Mouse (Mus musculus): ENCODE measurements around the gene Rnf26. TPM values are rescaled to one million over a fixed set of nuclear protein-coding genes. Genes with fewer than 3 reads are reported as not detected.

Rnf26 gene
- polyA plus RNA-seq, 1 experiment from 2014 or later = 69.9 TPM

DNA sequence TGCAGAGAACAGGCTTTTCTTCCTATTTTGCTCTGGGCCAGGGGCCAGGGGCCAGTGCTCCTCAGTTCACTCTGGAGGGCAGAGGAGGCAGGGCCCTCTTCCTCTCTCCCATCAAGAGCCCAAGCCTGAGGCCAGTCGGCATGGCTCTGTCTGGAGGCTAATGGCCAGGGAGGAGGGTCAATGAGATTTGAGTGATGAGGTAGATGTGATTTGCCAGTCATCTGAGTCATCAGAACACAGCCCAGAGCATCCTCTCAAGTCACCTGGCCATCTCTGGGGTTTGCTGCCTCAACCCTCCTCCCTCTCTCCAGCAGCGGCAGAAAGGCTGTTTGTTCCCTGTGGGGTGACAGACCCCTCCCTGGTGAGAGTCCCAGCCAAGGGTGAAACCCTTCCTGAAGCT is 20.0 kb upstream of the Rnf26 start:
- peaks cover 7% of the 10 kb centered on the region; the same call in 1 of the 2 replicates for H3K36me3 ChIP-seq (replicated peaks)
- no peak overlapping the region for H3K4me3 ChIP-seq (replicated peaks)
- no peak overlapping the region for H3K27ac ChIP-seq
- 13% methylated on average over 2 of the region's 2 CpGs for WGBS
- H3K4me1 ChIP-seq = peaks cover 57% of the 10 kb centered on the region
- peak overlapping the region; percentile 6; the same call in 1 of the 2 replicates for H3K4me2 ChIP-seq
- ATAC-seq (ENCODE audit: low FRiP score) = no peak
- H3K9ac ChIP-seq = no peak overlapping the region
- peaks cover 75% of the 10 kb centered on the region for H3K27me3 ChIP-seq
- H3K9me3 ChIP-seq = no peaks in the 10 kb centered on the region

DNA sequence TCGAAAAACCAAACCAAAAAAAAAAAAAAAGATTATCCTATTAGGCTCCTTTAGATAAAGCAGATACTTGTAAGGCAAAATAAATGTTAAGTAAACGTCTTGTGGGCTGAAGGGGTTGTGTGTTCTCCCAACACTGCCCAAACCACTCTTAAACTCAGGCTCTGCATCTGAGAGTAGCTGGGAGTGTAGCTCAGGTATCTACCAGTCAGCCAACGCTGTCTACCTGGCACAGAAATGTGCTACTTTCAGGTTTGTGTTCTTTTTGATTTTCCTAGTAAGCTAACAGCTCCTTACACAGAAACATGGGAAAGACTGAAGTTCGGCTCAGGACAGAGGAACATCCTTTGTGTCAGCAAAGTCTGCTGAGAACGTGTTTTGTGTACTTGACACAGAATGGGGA is 18.9 kb upstream of the Rnf26 start:
- peaks cover 75% of the 10 kb centered on the region for H3K27me3 ChIP-seq

DNA sequence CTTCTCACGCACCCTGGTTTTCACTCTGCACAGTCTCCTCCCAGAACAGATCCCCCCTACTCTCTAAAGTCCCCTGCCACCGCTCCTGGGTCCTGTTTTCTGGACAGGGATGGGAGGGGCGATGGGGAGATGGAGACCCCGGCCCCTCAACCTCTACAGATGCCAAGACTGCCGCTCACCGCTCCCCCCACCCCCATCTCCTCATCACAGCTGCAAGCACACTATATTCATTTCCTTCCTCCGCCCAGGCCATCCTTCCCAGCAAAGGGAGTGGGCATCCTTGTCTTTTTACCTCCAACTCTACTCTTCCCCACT is 17.9 kb upstream of the Rnf26 start:
- 36% methylated on average over 7 of the region's 7 CpGs for WGBS
- Histone ChIP-seq H3K4me3 (replicated peaks) (no peak overlapping the region), H3K27ac (no peak overlapping the region), H3K4me1 (peaks cover 59% of the 10 kb centered on the region), H3K9ac (no peak overlapping the region), H3K27me3 (peaks cover 67% of the 10 kb centered on the region), H3K36me3 (replicated peaks) (no peaks in the 10 kb centered on the region), H3K4me2 (no peak overlapping the region), H3K9me3 (no peaks in the 10 kb centered on the region)
- ATAC-seq (ENCODE audit: low FRiP score) = 0 out of 2 replicates have a peak, but pooled peaks have one; percentile 2

More for the DNA sequence above, 18.9 kb upstream of the Rnf26 start:
- Histone ChIP-seq H3K4me3 (replicated peaks) (no peak overlapping the region), H3K4me2 (no peak overlapping the region), H3K27ac (no peak overlapping the region), H3K36me3 (replicated peaks) (0 out of 2 replicates have a peak, but pooled peaks cover 4% of the 10 kb centered on the region), H3K9me3 (no peaks in the 10 kb centered on the region), H3K9ac (no peak overlapping the region), H3K4me1 (peaks cover 57% of the 10 kb centered on the region)
- 66% methylated on average over 5 of the region's 5 CpGs for WGBS
- ATAC-seq (ENCODE audit: low FRiP score) = no peak

DNA sequence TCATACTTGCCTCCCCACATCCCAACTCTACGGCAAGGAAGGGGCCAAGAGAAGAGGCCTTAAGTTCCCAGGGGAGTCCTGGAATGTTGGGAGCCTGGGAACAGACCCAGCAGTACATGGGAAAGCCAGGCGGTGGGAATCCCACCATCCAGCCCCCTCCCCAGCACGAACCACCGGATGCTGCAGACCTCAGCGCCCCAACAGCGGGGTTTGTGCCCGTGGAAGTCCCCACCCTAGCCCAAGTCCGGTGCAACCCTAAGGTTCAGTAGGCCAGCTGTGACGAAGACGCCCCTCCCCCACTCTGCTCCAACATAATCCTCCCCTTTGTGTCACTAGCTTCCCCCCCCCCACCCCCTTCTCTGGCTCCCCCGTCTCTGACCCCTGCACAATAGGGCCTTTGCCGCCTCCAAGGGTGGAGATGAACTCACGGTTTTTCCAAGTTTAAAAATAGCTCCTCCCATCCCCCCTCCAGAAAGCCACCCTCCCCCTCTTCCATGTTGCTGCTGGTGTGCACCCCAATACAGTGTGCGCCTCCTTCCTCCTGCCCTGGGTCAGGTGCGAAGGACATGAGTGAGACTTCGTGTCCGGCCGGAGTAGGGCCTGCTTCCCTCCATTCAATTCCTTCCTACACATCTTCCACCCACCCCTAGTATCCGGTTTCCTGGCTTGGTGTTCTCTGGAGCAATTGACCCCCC is 17.4 kb upstream of the Rnf26 start:
- peak; percentile 28; the same call in 1 of the 2 replicates for ATAC-seq (ENCODE audit: low FRiP score)
- no peaks in the 10 kb centered on the region for H3K9me3 ChIP-seq
- peaks cover 62% of the 10 kb centered on the region for H3K27me3 ChIP-seq

DNA sequence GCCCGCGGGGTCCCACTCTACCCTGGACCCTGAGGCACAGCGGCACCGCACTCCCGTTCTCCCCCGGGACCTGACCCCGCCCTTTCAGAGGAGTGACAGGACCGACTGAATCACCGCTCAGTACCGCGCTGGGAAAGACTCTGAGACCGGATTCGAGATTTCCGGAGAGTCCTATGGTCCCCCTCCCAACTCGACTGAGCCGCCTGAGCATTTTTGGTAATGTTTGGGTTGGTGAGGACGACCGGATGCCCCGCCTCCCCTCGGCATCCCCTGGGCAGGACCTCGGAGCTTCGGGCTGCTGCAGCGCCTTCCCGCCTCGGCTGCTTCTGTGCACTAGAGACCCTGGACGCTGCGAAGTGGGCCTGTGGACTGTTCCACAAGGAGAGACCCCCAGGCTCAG is 16.7 kb upstream of the Rnf26 start:
- no peaks in the 10 kb centered on the region for H3K9me3 ChIP-seq
- H3K4me3 ChIP-seq (replicated peaks) = peak overlapping the region; percentile 38
- no peaks in the 10 kb centered on the region for H3K36me3 ChIP-seq (replicated peaks)
- under 1% methylated on average over 27 of the region's 27 CpGs for WGBS
- H3K4me2 ChIP-seq = peak overlapping the region; percentile 76
- peaks cover 55% of the 10 kb centered on the region for H3K27me3 ChIP-seq
- 0 out of 2 replicates have a peak, but pooled peaks have one; percentile 44 for ATAC-seq (ENCODE audit: low FRiP score)
- peaks cover 53% of the 10 kb centered on the region for H3K4me1 ChIP-seq
- peak overlapping the region; percentile 54 for H3K9ac ChIP-seq
- peak overlapping the region; percentile 56; the same call in 1 of the 2 replicates for H3K27ac ChIP-seq

More for the DNA sequence above, 17.4 kb upstream of the Rnf26 start:
- Histone ChIP-seq H3K4me3 (replicated peaks) (peak overlapping the region; percentile 38), H3K27ac (peak overlapping the region; percentile 53; the same call in 1 of the 2 replicates), H3K36me3 (replicated peaks) (no peaks in the 10 kb centered on the region), H3K4me2 (peak overlapping the region; percentile 76), H3K9ac (peak overlapping the region; percentile 54; the same call in 1 of the 2 replicates), H3K4me1 (peaks cover 57% of the 10 kb centered on the region)
- 9% methylated on average over 17 of the region's 19 CpGs for WGBS

DNA sequence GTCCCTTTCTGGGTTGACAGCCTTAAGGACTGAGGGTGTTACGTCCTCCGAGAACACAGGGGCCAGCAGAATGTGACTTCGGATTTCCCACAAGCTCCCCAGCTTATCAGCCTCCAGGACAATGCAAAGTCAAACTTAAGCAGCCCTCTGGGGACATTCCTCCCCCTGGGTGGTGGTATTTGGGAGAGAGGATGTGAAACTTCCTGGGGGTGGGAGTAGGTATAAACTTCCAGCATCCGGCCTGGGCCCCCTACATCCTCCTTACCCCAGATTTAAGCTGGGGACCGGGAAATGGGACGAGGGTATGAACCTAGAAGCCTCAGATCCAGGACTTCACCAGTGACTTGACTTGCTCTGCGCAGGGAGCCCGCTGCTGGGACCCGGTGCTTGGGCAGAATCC is 16.3 kb upstream of the Rnf26 start:
- no peaks in the 10 kb centered on the region for H3K9me3 ChIP-seq
- no peak for ATAC-seq (ENCODE audit: low FRiP score)
- H3K9ac ChIP-seq = peak overlapping the region; percentile 54
- no peaks in the 10 kb centered on the region for H3K36me3 ChIP-seq (replicated peaks)
- H3K27me3 ChIP-seq = peaks cover 51% of the 10 kb centered on the region
- peak overlapping the region; percentile 76 for H3K4me2 ChIP-seq
- H3K4me3 ChIP-seq (replicated peaks) = peak overlapping the region; percentile 38
- 0 out of 2 replicates have a peak overlapping the region, but pooled peaks have one; percentile 56 for H3K27ac ChIP-seq
- 10% methylated on average over 9 of the region's 9 CpGs for WGBS
- H3K4me1 ChIP-seq = peaks cover 49% of the 10 kb centered on the region

DNA sequence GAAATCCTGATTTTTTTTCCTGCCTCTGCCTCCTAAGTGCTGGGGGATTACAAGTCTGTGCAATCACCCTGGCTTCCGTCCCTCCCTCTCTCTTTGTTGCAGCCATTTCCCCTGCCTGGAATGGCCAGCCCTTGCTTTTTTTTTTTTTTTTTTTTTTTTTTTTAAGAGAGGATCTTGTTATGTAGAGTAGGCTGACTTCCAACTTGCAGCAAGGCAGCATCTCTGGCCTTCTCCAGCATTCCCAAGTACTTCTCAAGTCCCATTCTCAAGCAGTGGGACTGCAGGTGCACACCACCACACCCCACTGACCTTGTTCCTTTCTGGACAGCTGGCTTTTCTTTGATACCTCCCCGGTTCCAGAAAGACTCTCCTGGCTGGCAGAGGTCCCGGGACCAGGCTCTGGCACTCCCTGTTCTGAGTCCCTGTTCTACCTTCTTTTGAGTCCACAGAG is 14.1 kb upstream of the Rnf26 start:
- no peak overlapping the region for H3K4me3 ChIP-seq (replicated peaks)
- H3K4me2 ChIP-seq = no peak overlapping the region
- no peak overlapping the region for H3K27ac ChIP-seq
- no peaks in the 10 kb centered on the region for H3K9me3 ChIP-seq
- WGBS = 54% methylated on average over 3 of the region's 3 CpGs
- H3K36me3 ChIP-seq (replicated peaks) = no peaks in the 10 kb centered on the region
- H3K4me1 ChIP-seq = peaks cover 34% of the 10 kb centered on the region
- H3K9ac ChIP-seq = no peak overlapping the region
- H3K27me3 ChIP-seq = peaks cover 28% of the 10 kb centered on the region
- ATAC-seq (ENCODE audit: low FRiP score) = no peak

DNA sequence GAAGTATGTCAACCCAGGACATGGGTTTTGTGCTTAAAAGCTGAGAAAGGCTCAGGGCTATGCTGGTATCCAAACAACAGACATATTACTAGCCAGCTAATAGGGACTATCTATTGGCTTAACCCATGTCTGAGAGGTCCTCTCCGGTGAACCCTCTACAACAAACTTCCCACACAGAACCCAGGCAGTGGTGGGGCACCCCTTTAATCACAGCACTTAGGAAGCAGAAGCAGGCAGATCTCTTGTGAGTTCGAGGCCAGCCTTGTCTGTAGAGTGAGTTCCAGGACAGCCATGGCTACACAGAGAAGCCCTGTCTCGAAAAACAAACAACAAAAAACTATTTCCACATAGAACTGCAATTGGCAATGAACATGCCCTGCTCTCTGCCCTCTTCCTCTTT is 13.4 kb upstream of the Rnf26 start:
- Histone ChIP-seq H3K9me3 (no peaks in the 10 kb centered on the region), H3K36me3 (replicated peaks) (no peaks in the 10 kb centered on the region), H3K4me3 (replicated peaks) (no peak overlapping the region), H3K4me2 (no peak overlapping the region), H3K9ac (no peak overlapping the region), H3K27me3 (peaks cover 23% of the 10 kb centered on the region), H3K27ac (no peak overlapping the region), H3K4me1 (peaks cover 34% of the 10 kb centered on the region)
- ATAC-seq (ENCODE audit: low FRiP score) = no peak
- WGBS = 90% methylated on average over 3 of the region's 3 CpGs

DNA sequence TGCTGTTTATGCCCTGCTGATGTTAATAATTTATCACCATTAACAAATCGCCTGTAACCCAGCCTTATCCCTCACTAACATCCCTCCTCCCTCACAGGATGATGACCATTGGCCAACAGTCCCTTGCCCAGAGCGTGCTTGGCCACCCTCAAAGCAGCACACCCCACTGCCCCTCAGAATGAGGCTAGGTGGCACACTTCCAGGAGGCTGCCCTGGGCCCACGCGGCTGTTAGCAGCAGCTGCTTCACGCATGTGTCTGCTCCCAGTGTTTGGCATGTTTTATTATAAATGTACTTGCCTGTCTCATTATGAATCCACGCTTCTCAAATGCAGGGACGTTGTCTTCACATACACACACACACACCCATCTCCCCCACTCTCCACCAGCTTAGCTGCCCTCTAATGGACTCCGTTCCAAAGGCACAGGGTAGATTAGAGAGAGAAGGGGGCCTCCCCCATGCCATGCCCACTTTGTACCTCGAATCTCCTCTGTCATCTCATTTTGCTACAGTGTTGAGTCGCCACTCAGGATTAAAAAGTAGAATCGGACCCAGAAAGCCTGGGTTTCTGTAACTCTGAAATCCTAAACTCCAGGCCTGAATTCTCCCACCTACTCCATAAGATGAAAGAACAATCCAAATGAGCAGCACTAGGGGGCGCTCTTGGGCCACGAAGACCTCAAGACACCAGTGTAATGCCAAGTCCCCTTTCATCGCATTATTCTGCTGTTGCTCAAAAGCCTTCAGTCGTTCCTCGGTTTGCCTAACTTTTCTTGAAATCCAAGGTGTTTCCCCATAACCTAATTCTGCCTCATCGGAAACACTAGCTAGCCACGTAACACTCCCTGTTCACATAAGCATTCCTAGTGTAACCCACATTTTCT is 12.5 kb upstream of the Rnf26 start:
- H3K4me3 ChIP-seq (replicated peaks) = no peak overlapping the region
- H3K4me1 ChIP-seq = peaks cover 26% of the 10 kb centered on the region
- no peak overlapping the region for H3K9ac ChIP-seq

DNA sequence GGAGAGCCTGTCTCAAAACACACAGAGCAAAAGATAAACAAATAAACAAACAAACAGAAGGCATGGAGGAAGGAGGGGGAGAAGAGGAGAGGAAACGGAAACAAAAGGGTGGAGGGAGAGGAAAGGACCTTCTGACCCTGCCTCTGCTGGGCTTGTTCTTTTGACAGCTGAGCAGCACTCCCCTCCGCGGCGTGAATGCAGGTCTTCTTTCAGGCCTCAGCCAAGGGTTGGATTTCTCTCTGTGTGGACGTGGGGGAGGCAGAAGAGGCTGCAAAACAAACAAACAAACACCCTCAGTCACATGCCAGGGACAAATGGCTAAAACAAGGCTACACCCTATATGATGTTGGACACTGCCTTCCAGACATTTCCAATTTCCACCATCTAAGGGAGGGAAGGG is 11.7 kb upstream of the Rnf26 start:
- no peak overlapping the region for H3K4me3 ChIP-seq (replicated peaks)

More for the DNA sequence above, 12.5 kb upstream of the Rnf26 start:
- Histone ChIP-seq H3K27me3 (peaks cover 14% of the 10 kb centered on the region; the same call in 1 of the 2 replicates), H3K36me3 (replicated peaks) (no peaks in the 10 kb centered on the region), H3K4me2 (peak overlapping the region; percentile 24; the same call in 1 of the 2 replicates), H3K9me3 (no peaks in the 10 kb centered on the region), H3K27ac (no peak overlapping the region)
- peak; percentile 70 for ATAC-seq (ENCODE audit: low FRiP score)
- 33% methylated on average over 18 of the region's 18 CpGs for WGBS

DNA sequence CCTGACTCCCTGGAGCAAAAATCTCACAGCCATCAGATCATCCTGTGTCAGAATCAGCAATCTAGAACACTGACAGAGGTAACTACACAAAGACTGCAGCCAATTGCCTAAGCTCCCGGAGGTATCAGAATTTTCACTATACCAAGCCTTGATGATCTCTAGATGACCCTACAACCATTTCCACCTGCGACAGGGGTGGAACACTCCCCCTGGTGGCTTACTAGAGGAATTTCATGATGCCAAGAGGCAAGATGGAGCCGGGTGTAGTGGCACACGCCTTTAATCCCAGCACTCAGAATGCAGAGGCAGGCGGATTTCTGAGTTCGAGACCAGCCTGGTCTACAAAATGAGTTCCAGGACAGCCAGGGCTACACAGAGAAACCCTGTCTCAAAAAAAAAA is 11.0 kb upstream of the Rnf26 start:
- Histone ChIP-seq H3K4me1 (peaks cover 11% of the 10 kb centered on the region), H3K36me3 (replicated peaks) (no peaks in the 10 kb centered on the region), H3K9me3 (no peaks in the 10 kb centered on the region), H3K4me3 (replicated peaks) (no peak overlapping the region), H3K27me3 (0 out of 2 replicates have a peak, but pooled peaks cover 5% of the 10 kb centered on the region), H3K27ac (no peak overlapping the region), H3K9ac (no peak overlapping the region), H3K4me2 (no peak overlapping the region)
- no peak for ATAC-seq (ENCODE audit: low FRiP score)
- 71% methylated on average over 6 of the region's 6 CpGs for WGBS

More for the DNA sequence above, 11.7 kb upstream of the Rnf26 start:
- 55% methylated on average over 5 of the region's 5 CpGs for WGBS
- Histone ChIP-seq H3K27me3 (0 out of 2 replicates have a peak, but pooled peaks cover 10% of the 10 kb centered on the region), H3K36me3 (replicated peaks) (no peaks in the 10 kb centered on the region), H3K27ac (no peak overlapping the region), H3K9me3 (no peaks in the 10 kb centered on the region), H3K4me1 (peaks cover 18% of the 10 kb centered on the region), H3K4me2 (no peak overlapping the region), H3K9ac (no peak overlapping the region)
- ATAC-seq (ENCODE audit: low FRiP score) = no peak

DNA sequence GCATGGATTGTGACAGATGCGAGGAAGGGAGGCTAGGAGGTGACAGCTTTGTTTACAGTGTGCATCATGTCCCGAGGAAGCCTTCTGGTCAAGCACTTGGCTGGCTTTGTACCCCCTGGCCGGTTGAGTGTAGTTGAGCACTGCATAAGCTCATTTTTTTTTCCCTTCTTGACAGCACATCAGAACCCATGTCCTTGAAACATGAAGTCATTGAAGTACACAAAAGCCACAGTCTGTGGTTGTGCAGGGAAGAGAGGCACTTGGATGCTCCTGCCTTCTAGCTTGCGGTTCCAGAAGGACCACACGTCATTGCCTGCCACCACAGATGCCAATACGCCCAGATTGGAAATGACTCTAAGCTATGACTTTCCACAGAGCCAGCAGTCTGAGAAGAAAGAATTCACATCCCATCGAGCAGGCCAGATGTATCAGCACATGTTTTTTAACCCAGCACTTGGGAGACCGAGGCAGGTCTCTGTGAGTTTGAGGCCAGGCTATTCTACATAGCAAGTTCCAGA is 6.7 kb upstream of the Rnf26 start:
- H3K27ac ChIP-seq = no peak overlapping the region
- ATAC-seq (ENCODE audit: low FRiP score) = no peak
- no peaks in the 10 kb centered on the region for H3K36me3 ChIP-seq (replicated peaks)
- H3K27me3 ChIP-seq = no peaks in the 10 kb centered on the region
- H3K9me3 ChIP-seq = no peaks in the 10 kb centered on the region
- H3K4me2 ChIP-seq = no peak overlapping the region
- H3K9ac ChIP-seq = no peak overlapping the region
- no peak overlapping the region for H3K4me3 ChIP-seq (replicated peaks)
- H3K4me1 ChIP-seq = no peaks in the 10 kb centered on the region
- 87% methylated on average over 8 of the region's 8 CpGs for WGBS

Data from forebrain, embryonic 12.5 days (tissue).